Mouse (Mus musculus) liver, adult 2 months (tissue): ENCODE measurements around the gene Epha4.

Experiments
- CTCF ChIP-seq: fragments of 200-500 bp; IDR thresholded peaks from 2 replicates; pipeline ENCODE4 v1.5.1; 2011; ENCODE audit warnings: low read depth, low read length, control low read depth
- POLR2A ChIP-seq: fragments of 200-500 bp; IDR thresholded peaks from 2 replicates; pipeline ENCODE4 v1.6.1; 2011; ENCODE audit warnings: low read length, control low read depth; ENCODE audit not compliant: insufficient read depth; ENCODE audit errors: extremely low read depth

- TF ChIP-seq CTCF (no peak), POLR2A (no peak)
These were observed 41.2 kb downstream of the Epha4 start for GRCm38 (mm10) chr1:77473446-77474376.
